9 mouse cellular contexts compared by ENCODE assay signal in genomic region chr7:98349821-98350220, GRCm38 (mm10). TPM values are rescaled to one million over a fixed set of nuclear protein-coding genes. Genes with fewer than 3 reads are reported as not detected.
A peak's percentile ranks its signal among the peaks of the same experiment; 100 is the strongest.
DNase-seq lines count a peak whose midpoint lies in the region; ATAC-seq and TF ChIP-seq lines count a peak whose summit lies in the region.
"Had no signal": no experiment of that assay in that cellular context is flagged by ENCODE, and none has a peak within 500 bp of the region (broad histone marks: within the 10 kb centered on the region; RNA-seq: fewer than 3 reads in every experiment).

No protein-coding gene starts in this region.

- H3K4me1 ChIP-seq in forebrain, embryonic 10.5 days, result peaks cover 17% of the 10 kb centered on the region
- peaks cover 4% of the 10 kb centered on the region; the same call in 1 of the 2 replicates for H3K4me1 ChIP-seq in forebrain, postnatal 0 days (ENCODE audit: insufficient read depth)
- peaks cover 51% of the 10 kb centered on the region for H3K4me1 ChIP-seq in liver, adult 2 months (ENCODE audit: control insufficient read depth, insufficient read depth, low read length)
- peaks cover 10% of the 10 kb centered on the region; the same call in 1 of the 2 replicates for H3K4me1 ChIP-seq in liver, embryonic 12.5 days

- no peaks in the 10 kb centered on the region for H3K9me3 ChIP-seq in forebrain, embryonic 10.5 days
- no peaks in the 10 kb centered on the region for H3K9me3 ChIP-seq in forebrain, postnatal 0 days (ENCODE audit: low read length)
- H3K9me3 ChIP-seq in liver, embryonic 12.5 days (replicated peaks), result no peaks in the 10 kb centered on the region
- H3K9me3 ChIP-seq: embryonic facial prominence, embryonic 13.5 days; heart, embryonic 10.5 days; hindbrain, embryonic 12.5 days had no signal

- H3K4me2 ChIP-seq in forebrain, postnatal 0 days (ENCODE audit: low read depth), result no peak overlapping the region
- H3K4me2 ChIP-seq in liver, embryonic 12.5 days, result no peak overlapping the region
- H3K4me2 ChIP-seq: embryonic facial prominence, embryonic 13.5 days; hindbrain, embryonic 12.5 days had no signal

- H3K27me3 ChIP-seq in forebrain, embryonic 10.5 days (ENCODE audit: poor library complexity, severe bottlenecking), result no peaks in the 10 kb centered on the region
- no peaks in the 10 kb centered on the region for H3K27me3 ChIP-seq in forebrain, postnatal 0 days (ENCODE audit: insufficient read depth, low read length)
- H3K27me3 ChIP-seq in liver, adult 2 months (ENCODE audit: control insufficient read depth, insufficient read depth, low read length), result no peaks in the 10 kb centered on the region
- peaks cover 26% of the 10 kb centered on the region for H3K27me3 ChIP-seq in liver, embryonic 12.5 days (replicated peaks)
- H3K27me3 ChIP-seq: embryonic facial prominence, embryonic 13.5 days; hindbrain, embryonic 12.5 days had no signal

- DNase-seq in forebrain, embryonic 10.5 days (ENCODE audit: extremely low spot score, low spot score), result peak; percentile 12
- no peak for DNase-seq in forebrain, postnatal 0 days
- DNase-seq in kidney, adult 9 months, result peak; percentile 69
- no peak for DNase-seq in kidney, postnatal 4 days
- DNase-seq in liver, adult 2 months (ENCODE audit: extremely low read depth, low read depth, low spot score), result peak; percentile 89

- no peak for ATAC-seq in forebrain, postnatal 0 days
- no peak for ATAC-seq in liver, embryonic 12.5 days

- WGBS in forebrain, embryonic 10.5 days, result 95% methylated on average over 6 of the region's 6 CpGs
- 91% methylated on average over 6 of the region's 6 CpGs for WGBS in forebrain, postnatal 0 days
- 22% methylated on average over 6 of the region's 6 CpGs for WGBS in liver, adult 2 months
- 79% methylated on average over 6 of the region's 6 CpGs for WGBS in liver, embryonic 12.5 days (ENCODE audit: insufficient replicate concordance)

- no peak for TF ChIP-seq CTCF in forebrain, postnatal 0 days (IDR thresholded peaks at IDR 0.05; ENCODE audit: low read depth)
- no peak for TF ChIP-seq CTCF in liver, adult 2 months (IDR thresholded peaks at IDR 0.05; ENCODE audit: low read depth, low read length)

- H3K79me2 ChIP-seq in liver, adult 2 months (ENCODE audit: control insufficient read depth, insufficient read depth, low read length), result no peaks in the 10 kb centered on the region

- no peak overlapping the region for H3K27ac ChIP-seq in forebrain, embryonic 10.5 days
- no peak overlapping the region for H3K27ac ChIP-seq in forebrain, postnatal 0 days (ENCODE audit: low read depth, low read length)
- peak overlapping the region; percentile 79 for H3K27ac ChIP-seq in liver, adult 2 months (replicated peaks; ENCODE audit: insufficient read depth, low read depth, low read length)
- no peak overlapping the region for H3K27ac ChIP-seq in liver, embryonic 12.5 days
- H3K27ac ChIP-seq: embryonic facial prominence, embryonic 13.5 days; heart, embryonic 10.5 days; hindbrain, embryonic 12.5 days had no signal

- TF ChIP-seq POLR2A in liver, adult 2 months (IDR thresholded peaks at IDR 0.05; ENCODE audit: extremely low read depth, insufficient read depth, low read length), result no peak

- no peak overlapping the region for H3K4me3 ChIP-seq in forebrain, embryonic 10.5 days
- H3K4me3 ChIP-seq in forebrain, postnatal 0 days (ENCODE audit: low read depth, low read length), result no peak overlapping the region
- H3K4me3 ChIP-seq in liver, adult 2 months (ENCODE audit: insufficient read depth, low read depth, low read length), result no peak overlapping the region
- no peak overlapping the region for H3K4me3 ChIP-seq in liver, embryonic 12.5 days
- H3K4me3 ChIP-seq: embryonic facial prominence, embryonic 13.5 days; heart, embryonic 10.5 days; hindbrain, embryonic 12.5 days had no signal

- H3K9ac ChIP-seq in forebrain, postnatal 0 days, result no peak overlapping the region
- H3K9ac ChIP-seq in liver, adult 2 months (ENCODE audit: low read depth, low read length), result peak overlapping the region; percentile 48
- no peak overlapping the region for H3K9ac ChIP-seq in liver, embryonic 12.5 days
- H3K9ac ChIP-seq: embryonic facial prominence, embryonic 13.5 days; hindbrain, embryonic 12.5 days had no signal

- peaks cover 41% of the 10 kb centered on the region for H3K36me3 ChIP-seq in forebrain, embryonic 10.5 days (replicated peaks)
- peaks cover 34% of the 10 kb centered on the region for H3K36me3 ChIP-seq in forebrain, postnatal 0 days (ENCODE audit: insufficient read depth)
- peaks cover 15% of the 10 kb centered on the region for H3K36me3 ChIP-seq in liver, adult 2 months (ENCODE audit: control insufficient read depth, insufficient read depth, low read length)
- H3K36me3 ChIP-seq in liver, embryonic 12.5 days, result peaks cover 12% of the 10 kb centered on the region; the same call in 1 of the 2 replicates

RNA-seq across cellular contexts. Expression of gene Tsku, which starts 11.3 kb away (rescaled TPM):
- polyA plus RNA-seq in forebrain, embryonic 10.5 days (2016; fragmentation: Nextera tagmentation; extraction: Ambion mirVana), result 8.7 and 9.3 TPM in 2 replicates
- total RNA-seq in forebrain, postnatal 0 days (2014; rRNA removed), result 20.2 and 24.8 TPM in 2 replicates
- polyA plus RNA-seq in forebrain, postnatal 0 days (2015; fragmentation: Nextera tagmentation; extraction: Ambion mirVana), result 5.4 and 6.2 TPM in 2 replicates
- total RNA-seq in liver, adult 2 months (2014; rRNA removed), result 10.1 and 15.4 TPM in 2 replicates
- 57.1 and 103 TPM in 2 replicates for polyA plus RNA-seq in liver, adult 2 months (2012; rRNA removed)
- polyA plus RNA-seq in liver, embryonic 12.5 days (2016; fragmentation: Nextera tagmentation; extraction: Ambion mirVana), result 1.6 and 2.1 TPM in 2 replicates

RNA-seq across cellular contexts. Expression of gene Acer3, which starts 28.8 kb away (rescaled TPM):
- polyA plus RNA-seq in forebrain, embryonic 10.5 days (2016; fragmentation: Nextera tagmentation; extraction: Ambion mirVana), result 22.3 and 22.4 TPM in 2 replicates
- total RNA-seq in forebrain, postnatal 0 days (2014; rRNA removed), result 12.1 TPM in 2 replicates
- polyA plus RNA-seq in forebrain, postnatal 0 days (2015; fragmentation: Nextera tagmentation; extraction: Ambion mirVana), result 7.9 and 14.1 TPM in 2 replicates
- 16.8 and 19.7 TPM in 2 replicates for total RNA-seq in liver, adult 2 months (2014; rRNA removed)
- polyA plus RNA-seq in liver, adult 2 months (2012; rRNA removed), result 7.4 and 12.2 TPM in 2 replicates
- polyA plus RNA-seq in liver, embryonic 12.5 days (2016; fragmentation: Nextera tagmentation; extraction: Ambion mirVana), result 24.6 and 26.6 TPM in 2 replicates

Comparison
In these comparisons a context has a peak if more than half of its experiments do, and no peak if none do; other contexts are left out.
1. DNase-seq: peak in forebrain, embryonic 10.5 days (single experiment), kidney, adult 9 months (single experiment) and liver, adult 2 months (single experiment); none in forebrain, postnatal 0 days (single experiment) and kidney, postnatal 4 days (0 of 2).